Comparison of ENCODE assay signal across 26 mouse cellular contexts in the genomic region with DNA sequence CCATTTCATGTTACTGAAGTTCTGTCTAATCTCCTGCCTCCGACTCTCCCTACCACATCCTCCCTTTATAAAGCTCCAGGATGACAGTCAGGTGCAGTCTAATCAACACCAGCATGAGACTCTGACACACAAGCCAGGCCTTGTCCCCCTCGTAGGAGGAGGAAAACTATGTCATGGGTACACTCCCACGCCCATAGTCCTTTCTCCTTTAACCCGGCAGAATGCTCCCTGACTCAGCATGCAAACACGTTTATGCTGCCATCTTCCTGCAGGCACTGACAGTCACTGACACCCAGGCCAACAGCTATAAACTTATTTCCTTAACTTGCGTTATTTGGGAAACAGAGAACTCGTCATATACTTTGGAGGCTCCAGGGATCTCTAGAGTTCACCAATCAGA. TPM values are rescaled to one million over a fixed set of nuclear protein-coding genes. Genes with fewer than 3 reads are reported as not detected.
DNase-seq lines count a peak whose midpoint lies in the region; ATAC-seq and TF ChIP-seq lines count a peak whose summit lies in the region.
"Had no signal": no experiment of that assay in that cellular context is flagged by ENCODE, and none has a peak within 500 bp of the region (broad histone marks: within the 10 kb centered on the region; RNA-seq: fewer than 3 reads in every experiment).

No protein-coding gene starts in this region.

- H3K36me3 ChIP-seq in intestine, embryonic 15.5 days: no peaks in the 10 kb centered on the region
- H3K36me3 ChIP-seq in myocyte (ENCODE audit: control insufficient read depth, insufficient read depth): no peaks in the 10 kb centered on the region
- no peaks in the 10 kb centered on the region for H3K36me3 ChIP-seq in forebrain, embryonic 15.5 days
- H3K36me3 ChIP-seq: forebrain, embryonic 10.5 days; heart, embryonic 15.5 days; hindbrain, embryonic 13.5 days had no signal

- H3K9ac ChIP-seq in intestine, embryonic 15.5 days: no peak overlapping the region
- no peak overlapping the region for H3K9ac ChIP-seq in forebrain, embryonic 15.5 days (replicated peaks)
- H3K9ac ChIP-seq: heart, embryonic 15.5 days; hindbrain, embryonic 13.5 days had no signal

- H3K27me3 ChIP-seq in intestine, embryonic 15.5 days (replicated peaks): no peaks in the 10 kb centered on the region
- no peaks in the 10 kb centered on the region for H3K27me3 ChIP-seq in myocyte (ENCODE audit: control insufficient read depth, insufficient read depth, insufficient read length)
- no peaks in the 10 kb centered on the region for H3K27me3 ChIP-seq in forebrain, embryonic 15.5 days
- H3K27me3 ChIP-seq: heart, embryonic 15.5 days; Patski had no signal

- no peak overlapping the region for H3K4me3 ChIP-seq in intestine, embryonic 15.5 days (replicated peaks)
- no peak overlapping the region for H3K4me3 ChIP-seq in myocyte
- H3K4me3 ChIP-seq in forebrain, embryonic 15.5 days: no peak overlapping the region
- H3K4me3 ChIP-seq: forebrain, embryonic 10.5 days; heart, adult 2 months; heart, embryonic 15.5 days; hindbrain, embryonic 13.5 days had no signal

- H3K9me3 ChIP-seq in intestine, embryonic 15.5 days: no peaks in the 10 kb centered on the region
- H3K9me3 ChIP-seq in forebrain, embryonic 15.5 days: no peaks in the 10 kb centered on the region
- H3K9me3 ChIP-seq: heart, embryonic 15.5 days had no signal

- no peak for TF ChIP-seq POLR2A in myocyte (IDR thresholded peaks at IDR 0.05; ENCODE audit: insufficient read length, low read depth)

- H3K27ac ChIP-seq in intestine, embryonic 15.5 days: no peak overlapping the region
- H3K27ac ChIP-seq in forebrain, embryonic 15.5 days (replicated peaks): no peak overlapping the region
- H3K27ac ChIP-seq: forebrain, embryonic 10.5 days; heart, adult 2 months; heart, embryonic 15.5 days; hindbrain, embryonic 13.5 days; hindbrain, postnatal 0 days had no signal

- 52% methylated on average over 7 of the region's 7 CpGs for WGBS in intestine, embryonic 15.5 days
- WGBS in forebrain, embryonic 15.5 days: 79% methylated on average over 7 of the region's 7 CpGs

- H3K4me2 ChIP-seq in intestine, embryonic 15.5 days (replicated peaks): no peak overlapping the region
- peak overlapping the region; percentile 39 for H3K4me2 ChIP-seq in myocyte (ENCODE audit: low read depth)
- H3K4me2 ChIP-seq in forebrain, embryonic 15.5 days (replicated peaks): no peak overlapping the region
- H3K4me2 ChIP-seq: heart, embryonic 11.5 days; heart, embryonic 15.5 days; hindbrain, embryonic 13.5 days had no signal

- DNase-seq in MN1 (ENCODE audit: low spot score): peak; percentile 14
- peak; percentile 95 for DNase-seq in fat pad, adult 2 months (ENCODE audit: extremely low read depth, low read depth, low spot score)
- no peak for DNase-seq in thymus, postnatal 36 days
- DNase-seq in gastrocnemius, postnatal 25 days: no peak
- DNase-seq: adrenal gland, adult 2 months; adrenal gland, postnatal 36 days; B cell, adult 2 months; cerebellum, adult 11-12 months; cerebellum, adult 9-10 months; cerebellum, postnatal 25 days; heart, adult 2 months; heart, postnatal 14 days; kidney, adult 18-20 months had no signal

- peak; percentile 54 for ATAC-seq in intestine, embryonic 15.5 days
- ATAC-seq in forebrain, embryonic 15.5 days (replicated peaks): no peak
- ATAC-seq: activated CD4-positive, CD25-positive, alpha-beta regulatory T cell, adult 4 months; forebrain, embryonic 14.5 days; hindbrain, postnatal 0 days; Patski had no signal

- H3K79me2 ChIP-seq in myocyte (ENCODE audit: control insufficient read depth, insufficient read depth): no peaks in the 10 kb centered on the region

- peaks cover 3% of the 10 kb centered on the region; the same call in 1 of the 2 replicates for H3K4me1 ChIP-seq in intestine, embryonic 15.5 days (replicated peaks)
- no peaks in the 10 kb centered on the region for H3K4me1 ChIP-seq in forebrain, embryonic 15.5 days
- H3K4me1 ChIP-seq: heart, embryonic 15.5 days had no signal

- H3ac ChIP-seq in myocyte (ENCODE audit: control insufficient read depth, insufficient read length): no peak overlapping the region

TF ChIP-seq in myocyte, 11 proteins besides CTCF, POLR2A, EP300 and RAD21:
- TF ChIP-seq CEBPB (IDR thresholded peaks at IDR 0.05; ENCODE audit: insufficient read depth, poor library complexity, severe bottlenecking) (0 out of 2 replicates have a peak, but pooled peaks have one; percentile 3), USF1 (IDR thresholded peaks at IDR 0.05; ENCODE audit: low read depth) (no peak)

RNA-seq across cellular contexts. Expression of gene Pkdcc, which starts 33.5 kb away (rescaled TPM):
- 26.9 and 28.4 TPM in 2 replicates for polyA plus RNA-seq in intestine, embryonic 15.5 days (2015; fragmentation: Nextera tagmentation; extraction: Ambion mirVana)
- polyA plus RNA-seq in myocyte (2012; fragmentation: generic; extraction: Trizol): 14.1 TPM
- polyA plus RNA-seq in forebrain, embryonic 15.5 days (2015; fragmentation: Nextera tagmentation; extraction: Ambion mirVana): 6.5 and 7.4 TPM in 2 replicates
- total RNA-seq in gastrocnemius, postnatal 25 days (2021): 10 to 100 TPM; 51.3 to 98.7 TPM
- total RNA-seq: hematopoietic stem cell, adult 5-6 weeks; MEL had no signal

Comparison
In these comparisons a context has a peak if more than half of its experiments do, and no peak if none do; other contexts are left out.
1. DNase-seq: peak in MN1 (single experiment) and fat pad, adult 2 months (single experiment); none in thymus, postnatal 36 days (0 of 2) and gastrocnemius, postnatal 25 days (single experiment).